Mouse (Mus musculus) c-Kit-positive CD71-positive TER-119-positive erythroid progenitor cells, embryonic 14.5 days (primary cell): ENCODE data around the gene Mlh3.
A peak's percentile ranks its signal among the peaks of the same experiment; 100 is the strongest.

Experiments used
- DNase-seq: peaks from one replicate; pipeline ENCODE4 v3.0.0-alpha.2; 2013; ENCODE audit warnings: low spot score

The Mlh3 gene

GRCm38 (mm10) chr12:85227876-85228599 is 42.4 kb downstream of the Mlh3 start:
- no peak for DNase-seq

- DNase-seq, result no peak
Observed at GRCm38 (mm10) chr12:85227227-85227626, 43.2 kb downstream of the Mlh3 start.

GRCm38 (mm10) chr12:85219905-85220290 is 50.5 kb downstream of the Mlh3 start:
- DNase-seq, result peak; percentile 42

- DNase-seq, result peak; percentile 95
Observed at GRCm38 (mm10) chr12:85219236-85219904, 51.0 kb downstream of the Mlh3 start, which contains the start of gene Eif2b2. Gene Eif2b2 (plus strand): TSS chr12:85219481.

GRCm38 (mm10) chr12:85217733-85218310 is 52.6 kb downstream of the Mlh3 start:
- DNase-seq, result no peak

DNA sequence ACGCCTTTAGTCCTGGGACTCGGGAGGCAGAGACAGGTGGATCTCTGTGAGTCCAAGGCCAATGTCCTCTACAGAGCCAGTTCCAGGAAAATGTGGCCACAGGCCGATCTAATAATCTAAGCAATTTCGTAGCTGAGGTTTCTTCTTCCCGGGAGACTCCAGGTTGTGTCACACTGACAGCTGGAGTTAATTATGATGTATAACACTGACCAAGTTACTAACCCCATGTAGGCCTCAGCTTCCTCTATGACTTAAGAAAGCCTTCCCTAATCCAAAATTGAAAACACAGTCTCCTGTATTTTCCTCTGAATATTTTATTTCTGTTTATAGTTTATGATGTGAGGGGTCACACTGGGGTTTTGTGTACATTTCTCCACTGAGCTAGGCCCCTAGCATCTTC is 55.4 kb downstream of the Mlh3 start:
- no peak for DNase-seq

DNA sequence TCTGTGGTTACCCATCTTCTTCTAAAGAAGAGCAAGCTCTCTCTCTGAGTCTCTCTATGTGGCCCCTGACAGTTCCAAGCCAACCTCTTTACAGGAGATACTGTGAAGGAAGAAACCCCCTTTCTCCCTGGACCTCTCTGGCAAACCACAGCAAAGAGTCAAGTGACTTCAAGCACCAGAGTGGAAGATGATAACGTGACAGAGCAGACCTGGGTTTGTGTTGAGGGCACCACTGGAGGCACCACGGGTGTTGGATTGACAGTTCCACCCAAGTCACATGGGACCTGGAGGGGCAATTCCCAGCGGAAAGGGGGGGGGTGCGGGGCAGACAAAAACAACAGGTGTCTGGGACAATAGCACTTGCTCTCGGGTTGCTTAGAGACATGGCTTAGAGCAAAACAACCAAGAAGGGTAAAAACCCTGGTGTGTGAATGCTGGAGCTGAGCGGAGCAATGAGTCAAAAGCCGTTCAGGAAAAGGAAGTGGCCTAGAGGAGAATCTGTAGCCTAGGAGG is 61.7 kb downstream of the Mlh3 start:
- no peak for DNase-seq

DNA sequence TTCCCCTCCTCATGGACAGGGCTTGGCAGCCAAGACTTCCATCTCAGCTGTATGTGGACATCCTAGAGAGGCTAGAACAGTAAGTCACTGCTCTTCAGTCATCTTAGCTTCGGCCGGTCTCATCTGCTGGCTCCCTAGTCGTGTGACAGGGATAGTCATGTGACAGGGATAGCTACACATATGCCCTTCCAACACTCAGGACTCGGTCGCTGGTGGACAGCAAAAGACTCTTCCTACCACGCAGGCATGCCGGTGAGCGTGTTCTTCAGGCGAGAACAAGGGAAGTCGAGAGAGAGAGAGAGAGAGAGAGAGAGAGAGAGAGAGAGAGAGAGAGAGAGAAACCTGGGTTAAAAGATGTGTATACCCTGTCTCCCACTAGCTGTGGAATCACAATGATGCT is 65.0 kb downstream of the Mlh3 start:
- no peak for DNase-seq

- no peak for DNase-seq
Observed at GRCm38 (mm10) chr12:85204105-85204504, 66.3 kb downstream of the Mlh3 start.

DNA sequence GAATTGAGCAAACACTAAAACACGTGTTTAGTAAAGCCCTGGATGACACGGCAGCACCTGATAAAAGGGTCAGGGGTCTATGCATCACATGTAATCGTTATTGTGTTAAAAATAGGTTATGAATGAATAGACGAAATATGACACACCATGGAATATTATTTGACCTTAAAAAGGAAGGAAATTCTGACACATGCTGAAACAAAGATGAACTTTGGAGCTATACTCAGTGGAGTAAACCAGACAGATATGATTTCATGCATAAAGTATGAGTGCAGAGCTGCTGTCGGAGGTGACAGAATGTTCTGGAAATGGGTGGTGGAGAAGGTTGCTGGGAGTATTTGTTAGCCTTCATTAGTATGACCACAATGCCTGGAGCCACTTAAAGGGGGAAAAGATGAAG is 66.7 kb downstream of the Mlh3 start:
- no peak for DNase-seq

- no peak for DNase-seq
Observed at GRCm38 (mm10) chr12:85202191-85202590, 68.2 kb downstream of the Mlh3 start.

DNA sequence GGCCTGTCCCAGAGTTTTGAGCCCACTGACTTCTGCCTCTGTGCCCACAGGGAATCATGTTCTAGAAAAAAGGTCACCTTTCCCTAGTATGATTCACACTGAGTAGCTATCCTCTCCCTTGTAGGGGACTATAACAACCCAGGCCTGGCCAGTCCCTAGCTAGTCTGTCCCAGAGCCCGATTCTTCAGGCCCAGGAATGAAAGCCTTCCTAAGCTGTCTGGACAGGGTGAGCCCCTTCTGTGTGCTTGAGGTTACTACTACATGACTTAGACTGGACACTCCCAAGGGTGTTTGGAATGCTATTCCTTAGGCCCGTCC is 68.6 kb downstream of the Mlh3 start:
- DNase-seq, result no peak

DNA sequence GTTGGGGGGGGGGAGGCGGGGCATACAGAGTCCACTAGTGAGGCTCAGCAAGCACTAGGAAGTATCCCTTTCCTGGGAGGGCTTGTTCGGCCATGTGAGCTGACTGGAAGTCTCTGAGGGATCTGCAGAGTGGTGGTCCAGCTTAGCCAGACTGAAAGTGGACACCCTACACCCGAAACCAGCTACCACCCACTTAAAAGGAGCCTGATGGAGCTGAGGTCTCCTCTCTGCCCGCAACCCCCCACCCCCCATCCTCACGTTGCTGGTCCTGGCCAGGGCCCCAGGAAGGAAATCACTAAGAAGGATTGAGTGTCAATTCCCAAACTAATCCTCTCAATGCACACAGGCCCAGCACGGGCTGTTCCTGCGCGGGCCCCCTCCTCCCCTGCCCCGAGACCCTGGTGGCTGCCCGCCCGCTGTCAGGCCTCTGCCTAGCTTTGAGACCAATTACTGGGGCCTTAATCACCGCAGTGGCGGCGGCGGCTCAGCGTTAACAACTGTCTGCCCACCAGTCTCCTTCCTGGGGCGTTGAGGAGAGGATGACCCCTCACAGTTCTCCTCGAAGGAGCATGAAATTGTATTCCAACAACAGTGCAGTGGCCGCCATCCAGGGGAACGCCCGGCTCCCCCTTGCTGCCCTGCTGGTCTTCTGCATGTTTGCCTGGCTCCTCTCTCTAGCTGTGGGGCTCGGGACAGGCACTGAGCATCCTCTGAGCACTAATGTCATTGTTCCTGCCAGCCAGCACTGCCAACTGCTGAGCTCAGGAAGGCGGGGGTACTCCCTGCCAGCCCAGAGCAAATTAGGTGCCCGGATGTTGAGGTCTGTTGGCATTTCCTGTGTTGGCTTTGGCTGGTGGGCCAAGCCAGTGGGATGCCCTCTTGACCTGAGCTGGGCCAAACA is 69.2 kb downstream of the Mlh3 start:
- no peak for DNase-seq

- DNase-seq, result no peak
Observed at GRCm38 (mm10) chr12:85199954-85200353, 70.4 kb downstream of the Mlh3 start.

- DNase-seq, result no peak
Observed at GRCm38 (mm10) chr12:85197936-85198335, 72.5 kb downstream of the Mlh3 start.

DNA sequence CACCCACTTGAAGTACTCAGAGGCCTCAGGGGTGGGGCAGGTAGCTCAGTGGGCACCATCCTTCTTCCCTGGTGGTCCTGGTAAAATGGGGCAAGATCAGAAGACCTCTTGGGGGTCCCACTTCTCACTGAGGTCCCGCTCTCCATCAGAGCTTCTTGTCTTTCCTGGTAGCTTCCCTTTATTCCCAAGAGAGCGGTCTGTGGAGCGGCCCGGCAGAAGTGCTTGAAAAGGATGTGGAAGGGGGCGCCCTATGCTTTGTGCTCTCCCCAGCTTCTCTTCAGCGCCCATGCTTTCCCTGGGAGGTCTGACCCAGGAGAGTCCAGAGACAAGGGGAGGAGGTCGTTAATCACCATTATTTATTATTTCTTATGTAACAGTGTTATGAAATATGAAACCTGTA is 73.0 kb downstream of the Mlh3 start:
- no peak for DNase-seq

- no peak for DNase-seq
Observed at GRCm38 (mm10) chr12:85196191-85196590, 74.2 kb downstream of the Mlh3 start.

GRCm38 (mm10) chr12:85195086-85195485 is 75.3 kb downstream of the Mlh3 start:
- no peak for DNase-seq

DNA sequence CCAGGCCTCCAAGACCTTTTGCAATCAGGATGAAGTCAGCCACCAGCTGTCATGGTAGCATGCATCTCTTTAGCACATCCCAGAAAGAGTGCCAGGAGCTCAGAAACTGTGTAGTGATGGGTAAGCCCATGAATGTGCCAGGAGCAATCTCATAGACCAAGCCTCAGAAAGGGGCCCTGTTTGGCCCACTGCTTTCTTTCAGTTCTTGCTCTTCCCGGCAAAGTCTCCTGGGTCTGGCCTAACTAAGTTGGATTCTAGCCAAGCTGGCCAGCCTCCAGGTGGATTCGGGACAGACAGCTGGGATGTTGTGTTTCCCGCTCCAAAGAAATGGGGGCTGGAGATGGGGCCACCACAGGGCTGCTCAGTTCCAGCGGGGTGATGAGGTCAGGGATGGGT is 75.8 kb downstream of the Mlh3 start:
- no peak for DNase-seq

DNA sequence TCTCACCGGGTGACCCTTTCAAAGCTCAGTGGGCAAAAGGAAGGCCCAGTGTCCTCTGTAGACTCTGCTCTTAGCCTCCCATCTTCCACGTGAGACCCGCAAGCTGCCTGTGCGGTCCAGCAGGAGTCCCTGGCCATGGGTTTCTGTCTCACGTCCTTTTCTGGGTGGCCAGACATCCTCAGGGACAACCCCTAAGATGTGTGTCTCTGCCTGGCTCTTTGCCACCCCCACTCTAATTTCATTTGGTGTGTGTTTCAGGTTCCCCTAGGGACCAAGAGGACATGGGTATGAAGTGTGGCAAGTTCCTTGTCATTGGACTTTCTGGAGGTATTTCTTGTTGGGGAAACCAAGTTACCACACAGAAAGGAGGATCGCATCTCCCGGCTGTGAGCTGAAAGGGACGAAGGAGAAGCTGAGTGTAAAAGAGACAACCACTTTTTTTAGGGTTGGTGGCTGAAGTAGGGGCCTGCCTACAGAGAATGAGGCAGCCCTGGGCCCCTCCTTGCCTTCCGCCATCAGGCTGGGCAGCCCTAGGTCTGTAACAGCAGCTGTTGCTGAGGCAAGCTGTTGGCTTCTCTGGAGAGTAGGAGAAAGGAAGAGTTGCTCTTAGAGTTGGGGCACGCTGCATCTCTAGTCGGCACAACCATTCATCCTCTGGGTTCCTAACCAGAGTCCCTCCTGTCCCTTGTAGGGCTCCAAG is 76.3 kb downstream of the Mlh3 start:
- no peak for DNase-seq

DNA sequence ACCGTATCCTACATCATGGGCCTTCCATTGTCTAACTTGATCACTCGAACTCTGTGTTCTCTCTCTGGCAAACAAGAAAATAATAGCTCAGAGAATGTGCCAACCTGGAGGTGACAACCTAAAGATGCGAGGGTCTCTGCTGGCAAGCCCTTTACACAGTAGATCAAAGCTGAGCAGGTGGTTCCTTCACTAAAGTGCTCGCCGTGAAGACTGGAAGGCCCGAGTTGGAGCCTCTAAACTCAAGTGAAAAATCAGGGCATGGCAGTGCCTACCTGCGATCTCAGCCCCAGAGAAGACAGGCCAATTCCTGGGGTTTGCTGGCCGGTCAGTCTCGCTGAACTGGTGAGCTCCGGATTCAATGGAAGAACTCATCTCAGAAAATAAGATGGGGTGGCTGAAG is 77.3 kb downstream of the Mlh3 start:
- no peak for DNase-seq
